Mouse (Mus musculus) kidney, embryonic 14.5 days (tissue): ENCODE data around the gene Heg1. TPM values are rescaled to one million over a fixed set of nuclear protein-coding genes. Genes with fewer than 3 reads are reported as not detected.

Experiments used
- ATAC-seq: fragments of 200-750 bp; cut with Nextera tagmentation; 2 replicates; pipeline ENCODE4 v1.8.0; 2017; ENCODE audit warnings: moderate number of reproducible peaks, mild to moderate bottlenecking, moderate TSS enrichment, moderate library complexity; ENCODE audit not compliant: low FRiP score, low TSS enrichment
- H3K27ac ChIP-seq: fragments of 300-500 bp; sonication (generic); 2 replicates; pipeline ENCODE4 v1.5.1; 2014; ENCODE audit warnings: low read depth, mild to moderate bottlenecking, low read length, moderate library complexity, mixed read lengths
- H3K27me3 ChIP-seq: fragments of 300-500 bp; sonication (generic); 2 replicates; pipeline ENCODE4 v1.6.1; 2014; ENCODE audit warnings: mild to moderate bottlenecking, low read length; ENCODE audit not compliant: control insufficient read depth, insufficient read depth
- H3K36me3 ChIP-seq: fragments of 300-500 bp; sonication (generic); 2 replicates; pipeline ENCODE4 v1.6.1; 2014; ENCODE audit warnings: low read length, mixed read lengths; ENCODE audit not compliant: control insufficient read depth, insufficient read depth
- H3K4me1 ChIP-seq: fragments of 300-500 bp; sonication (generic); 2 replicates; pipeline ENCODE4 v1.6.1; 2014; ENCODE audit warnings: low read length, mixed read lengths; ENCODE audit not compliant: control insufficient read depth, insufficient read depth
- H3K4me2 ChIP-seq: fragments of 300-500 bp; sonication (generic); replicated peaks from 2 replicates; pipeline ENCODE4 v1.6.1; 2014; ENCODE audit warnings: low read depth, mild to moderate bottlenecking, low read length
- H3K4me3 ChIP-seq: fragments of 300-500 bp; sonication (generic); 2 replicates; pipeline ENCODE4 v1.5.1; 2014; ENCODE audit warnings: mild to moderate bottlenecking, low read length
- H3K9ac ChIP-seq: fragments of 300-500 bp; sonication (generic); 2 replicates; pipeline ENCODE4 v1.6.1; 2014; ENCODE audit warnings: low read depth, mild to moderate bottlenecking, low read length, moderate library complexity
- H3K9me3 ChIP-seq: fragments of 300-500 bp; sonication (generic); 2 replicates; pipeline ENCODE4 v1.6.1; 2016; ENCODE audit warnings: low read length; ENCODE audit not compliant: control insufficient read depth
- WGBS: fragments of 180-500 bp; shearing (Covaris S2); extraction: QIAGEN DNeasy Blood & Tissue Kit; methylation state at CpG from one replicate; pipeline ENCODE4 v1.1.7; 2014; 5-methylcytosine and 5-hydroxymethylcytosine counted together
- polyA plus RNA-seq: library from polyadenylated mRNA; unstranded; fragments of >200 nt; fragmentation: Nextera tagmentation; extraction: Ambion mirVana; gene quantifications from 2 replicates; pipeline ENCODE4 v1.2.1, GENCODE M21; 2014

Heg1 gene
- polyA plus RNA-seq, 1 experiment from 2014 or later, result 21.5 TPM

- 94% methylated on average over 10 of the region's 10 CpGs for WGBS
- no peak overlapping the region for H3K4me2 ChIP-seq
- ATAC-seq, result no peak
- no peak overlapping the region for H3K27ac ChIP-seq
- no peak overlapping the region for H3K4me3 ChIP-seq
- no peak overlapping the region for H3K9ac ChIP-seq
- no peaks in the 10 kb centered on the region; the same call in 1 of the 2 replicates for H3K36me3 ChIP-seq
- H3K27me3 ChIP-seq, result no peaks in the 10 kb centered on the region
- peaks cover 10% of the 10 kb centered on the region for H3K4me1 ChIP-seq
- no peaks in the 10 kb centered on the region for H3K9me3 ChIP-seq
Measured at GRCm38 (mm10) chr16:33708031-33708430, 23.9 kb downstream of the Heg1 start.

- 93% methylated on average over 12 of the region's 12 CpGs for WGBS
- H3K36me3 ChIP-seq, result no peaks in the 10 kb centered on the region; the same call in 1 of the 2 replicates
- ATAC-seq, result no peak
Measured at GRCm38 (mm10) chr16:33708585-33709397, 24.6 kb downstream of the Heg1 start.

GRCm38 (mm10) chr16:33714271-33714670, 30.1 kb downstream of the Heg1 start:
- H3K4me3 ChIP-seq, result peak overlapping the region; percentile 9; the same call in 1 of the 2 replicates
- H3K27ac ChIP-seq, result no peak overlapping the region
- no peaks in the 10 kb centered on the region for H3K4me1 ChIP-seq
- H3K27me3 ChIP-seq, result no peaks in the 10 kb centered on the region
- no peak overlapping the region for H3K9ac ChIP-seq
- peak; percentile 87 for ATAC-seq
- no peaks in the 10 kb centered on the region for H3K9me3 ChIP-seq
- no peaks in the 10 kb centered on the region; the same call in 1 of the 2 replicates for H3K36me3 ChIP-seq
- peak overlapping the region; percentile 8 for H3K4me2 ChIP-seq
- 13% methylated on average over 13 of the region's 13 CpGs for WGBS

More at GRCm38 (mm10) chr16:33708585-33709397, 24.6 kb downstream of the Heg1 start:
- Histone ChIP-seq H3K4me3 (no peak overlapping the region), H3K4me2 (no peak overlapping the region), H3K27ac (no peak overlapping the region), H3K9me3 (no peaks in the 10 kb centered on the region), H3K4me1 (peaks cover 10% of the 10 kb centered on the region), H3K27me3 (no peaks in the 10 kb centered on the region), H3K9ac (no peak overlapping the region)

- no peak overlapping the region for H3K4me3 ChIP-seq
- H3K36me3 ChIP-seq, result peaks cover 33% of the 10 kb centered on the region; the same call in 1 of the 2 replicates
- WGBS, result 90% methylated on average over 2 of the region's 2 CpGs
- H3K27me3 ChIP-seq, result no peaks in the 10 kb centered on the region
- H3K9ac ChIP-seq, result no peak overlapping the region
- H3K9me3 ChIP-seq, result peaks cover 5% of the 10 kb centered on the region; the same call in 1 of the 2 replicates
- H3K4me2 ChIP-seq, result no peak overlapping the region
- no peaks in the 10 kb centered on the region for H3K4me1 ChIP-seq
- H3K27ac ChIP-seq, result no peak overlapping the region
- ATAC-seq, result no peak
Measured at GRCm38 (mm10) chr16:33723241-33723640, 39.1 kb downstream of the Heg1 start.

- Histone ChIP-seq H3K27me3 (no peaks in the 10 kb centered on the region), H3K27ac (no peak overlapping the region), H3K9ac (no peak overlapping the region), H3K4me3 (no peak overlapping the region), H3K9me3 (peaks cover 5% of the 10 kb centered on the region; the same call in 1 of the 2 replicates), H3K4me1 (no peaks in the 10 kb centered on the region), H3K4me2 (no peak overlapping the region), H3K36me3 (peaks cover 35% of the 10 kb centered on the region; the same call in 1 of the 2 replicates)
- WGBS, result 94% methylated on average over 3 of the region's 3 CpGs
- no peak for ATAC-seq
Measured at GRCm38 (mm10) chr16:33723983-33724382, 39.8 kb downstream of the Heg1 start.

- Histone ChIP-seq H3K27me3 (no peaks in the 10 kb centered on the region), H3K9me3 (peaks cover 5% of the 10 kb centered on the region; the same call in 1 of the 2 replicates)
- no peak for ATAC-seq
Measured at GRCm38 (mm10) chr16:33726261-33726660, 42.1 kb downstream of the Heg1 start.

GRCm38 (mm10) chr16:33726892-33727291, 42.7 kb downstream of the Heg1 start:
- Histone ChIP-seq H3K4me2 (no peak overlapping the region), H3K27ac (no peak overlapping the region), H3K9me3 (peaks cover 5% of the 10 kb centered on the region; the same call in 1 of the 2 replicates), H3K36me3 (peaks cover 36% of the 10 kb centered on the region; the same call in 1 of the 2 replicates), H3K9ac (no peak overlapping the region), H3K4me1 (no peaks in the 10 kb centered on the region), H3K4me3 (no peak overlapping the region), H3K27me3 (no peaks in the 10 kb centered on the region)
- ATAC-seq, result no peak
- 93% methylated on average over 7 of the region's 7 CpGs for WGBS

More at GRCm38 (mm10) chr16:33726261-33726660, 42.1 kb downstream of the Heg1 start:
- peaks cover 41% of the 10 kb centered on the region; the same call in 1 of the 2 replicates for H3K36me3 ChIP-seq
- H3K4me2 ChIP-seq, result no peak overlapping the region
- no peak overlapping the region for H3K27ac ChIP-seq
- H3K4me3 ChIP-seq, result no peak overlapping the region
- no peaks in the 10 kb centered on the region for H3K4me1 ChIP-seq
- H3K9ac ChIP-seq, result no peak overlapping the region
- 95% methylated on average over 17 of the region's 17 CpGs for WGBS

- no peak overlapping the region for H3K27ac ChIP-seq
- WGBS, result 69% methylated on average over 13 of the region's 13 CpGs
- H3K27me3 ChIP-seq, result no peaks in the 10 kb centered on the region
- H3K9me3 ChIP-seq, result peaks cover 5% of the 10 kb centered on the region; the same call in 1 of the 2 replicates
- H3K4me3 ChIP-seq, result no peak overlapping the region
- no peaks in the 10 kb centered on the region for H3K4me1 ChIP-seq
- peaks cover 30% of the 10 kb centered on the region; the same call in 1 of the 2 replicates for H3K36me3 ChIP-seq
- H3K9ac ChIP-seq, result no peak overlapping the region
- no peak overlapping the region for H3K4me2 ChIP-seq
- ATAC-seq, result no peak
Measured at GRCm38 (mm10) chr16:33728427-33728826, 44.3 kb downstream of the Heg1 start.

GRCm38 (mm10) chr16:33731291-33731690, 47.1 kb downstream of the Heg1 start:
- 92% methylated on average over 12 of the region's 12 CpGs for WGBS
- ATAC-seq, result no peak
- H3K9me3 ChIP-seq, result no peaks in the 10 kb centered on the region

More at GRCm38 (mm10) chr16:33731291-33731690, 47.1 kb downstream of the Heg1 start:
- H3K4me3 ChIP-seq, result no peak overlapping the region
- peaks cover 22% of the 10 kb centered on the region; the same call in 1 of the 2 replicates for H3K36me3 ChIP-seq
- H3K9ac ChIP-seq, result no peak overlapping the region
- no peak overlapping the region for H3K27ac ChIP-seq
- no peaks in the 10 kb centered on the region for H3K27me3 ChIP-seq
- no peak overlapping the region for H3K4me2 ChIP-seq
- no peaks in the 10 kb centered on the region for H3K4me1 ChIP-seq
